Mouse (Mus musculus) lung, postnatal 14 days (tissue): ENCODE results near the gene Ppp2ca.
A peak's percentile ranks its signal among the peaks of the same experiment; 100 is the strongest.
"Not testable (repeated sequence)": the region's sequence is repeated elsewhere in the genome, so short reads cannot be mapped to it uniquely, and the experiment has no call there.

Experiments
- DNase-seq: peaks from one replicate; pipeline ENCODE4 v3.0.0; 2021

Gene Ppp2ca

GRCm38 (mm10) chr11:52145428-52145827, 46.9 kb downstream of the Ppp2ca start, which contains the start of gene Olfr1373:
Gene Olfr1373 (minus strand): TSS chr11:52145528.
- not testable (repeated sequence) for DNase-seq

GRCm38 (mm10) chr11:52163926-52164325, 65.4 kb downstream of the Ppp2ca start:
- peak; percentile 50 for DNase-seq

DNA sequence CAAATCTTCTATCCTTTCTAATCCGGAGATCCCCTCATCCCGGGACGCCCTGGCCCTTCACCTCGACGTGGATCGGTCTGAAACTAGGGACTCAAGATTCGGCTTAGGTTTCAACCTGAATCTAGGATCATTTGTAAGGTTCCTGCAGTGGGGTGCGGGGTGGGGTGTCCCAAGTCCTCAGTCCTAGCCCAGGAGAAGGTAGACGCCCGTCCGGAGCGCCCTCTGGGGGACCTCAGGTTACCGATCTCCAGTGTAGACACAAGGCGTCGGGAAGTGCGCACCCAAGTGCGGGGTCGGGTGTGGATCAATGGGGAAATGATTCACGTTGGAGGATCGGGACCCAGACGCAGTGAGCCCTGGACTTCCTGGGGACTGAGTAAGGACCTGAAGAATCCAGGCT, 68.6 kb downstream of the Ppp2ca start:
- DNase-seq, result peak; percentile 33

GRCm38 (mm10) chr11:52167901-52168302, 69.4 kb downstream of the Ppp2ca start:
- peak; percentile 33 for DNase-seq

- DNase-seq, result no peak
Measured at GRCm38 (mm10) chr11:52168461-52168860, 70.0 kb downstream of the Ppp2ca start.
